In genomic region chr14:20928848-20929745, GRCm38 (mm10) we compare ENCODE assay signal across 8 mouse cellular contexts. TPM values are rescaled to one million over a fixed set of nuclear protein-coding genes. Genes with fewer than 3 reads are reported as not detected.
A peak's percentile ranks its signal among the peaks of the same experiment; 100 is the strongest.
DNase-seq lines count a peak whose midpoint lies in the region; ATAC-seq and TF ChIP-seq lines count a peak whose summit lies in the region.

TSS of gene Vcl (plus strand) at chr14:20929398.

- no peak for TF ChIP-seq CTCF in MEL (IDR thresholded peaks at IDR 0.05 in 2 of 3, conservative IDR thresholded peaks at IDR 0.05 in 1 of 3; ENCODE audit: control insufficient read depth in 1 of 3, insufficient read depth in 1 of 3, low read depth in 2 of 3, low read length in 3 of 3, poor library complexity in 1 of 3, severe bottlenecking in 1 of 3)
- TF ChIP-seq CTCF in cerebellum, adult 2 months (IDR thresholded peaks at IDR 0.05; ENCODE audit: borderline replicate concordance, insufficient read depth, low read depth, low read length): no peak
- TF ChIP-seq CTCF in forebrain, postnatal 0 days (IDR thresholded peaks at IDR 0.05; ENCODE audit: low read depth): no peak

- peaks cover 0 to 23% of the 10 kb centered on the region in 2 experiments; a peak in 2 of 4 replicates for H3K36me3 ChIP-seq in MEL (ENCODE audit: control insufficient read depth in 1 of 2, insufficient read depth in 2 of 2, low read length in 2 of 2)
- H3K36me3 ChIP-seq in forebrain, postnatal 0 days (ENCODE audit: insufficient read depth): no peaks in the 10 kb centered on the region
- H3K36me3 ChIP-seq in lung, embryonic 15.5 days: no peaks in the 10 kb centered on the region

- H3K27me3 ChIP-seq in MEL (ENCODE audit: control insufficient read depth in 1 of 2, insufficient read depth in 2 of 2, low read length in 2 of 2): no peaks in the 10 kb centered on the region
- no peaks in the 10 kb centered on the region for H3K27me3 ChIP-seq in cerebellum, adult 2 months (ENCODE audit: control insufficient read depth, insufficient read depth, low read length)
- no peaks in the 10 kb centered on the region for H3K27me3 ChIP-seq in forebrain, postnatal 0 days (ENCODE audit: insufficient read depth, low read length)
- H3K27me3 ChIP-seq in lung, embryonic 15.5 days: no peaks in the 10 kb centered on the region

- peak; percentile 98 for ATAC-seq in forebrain, postnatal 0 days
- ATAC-seq in lung, embryonic 15.5 days (ENCODE audit: borderline replicate concordance, extremely low read depth, low FRiP score, low TSS enrichment): peak; percentile 99

- H3K79me2 ChIP-seq in MEL (ENCODE audit: control insufficient read depth, insufficient read depth, low read length, poor library complexity): peaks cover 11% of the 10 kb centered on the region

- peak within 1 kb of the TSS; percentile 78 for H3K9ac ChIP-seq in MEL (ENCODE audit: control insufficient read depth, low read depth, low read length, poor library complexity, severe bottlenecking)
- H3K9ac ChIP-seq in forebrain, postnatal 0 days: peak within 1 kb of the TSS; percentile 79
- H3K9ac ChIP-seq in lung, embryonic 15.5 days: peak within 1 kb of the TSS; percentile 76

- TF ChIP-seq POLR2A in MEL (IDR thresholded peaks at IDR 0.05; ENCODE audit: control insufficient read depth in 1 of 2, insufficient read depth in 1 of 2, low read depth in 1 of 2, low read length in 2 of 2, poor library complexity in 1 of 2): peak; percentile 71 to 86
- TF ChIP-seq POLR2A in cerebellum, adult 2 months (IDR thresholded peaks at IDR 0.05; ENCODE audit: borderline replicate concordance, insufficient read depth, low read length): peak; percentile 98

- TF ChIP-seq RAD21 in MEL (IDR thresholded peaks at IDR 0.05; ENCODE audit: low read depth, low read length): no peak

- H3K27ac ChIP-seq in MEL (ENCODE audit: control insufficient read depth, low read depth, low read length): peak within 1 kb of the TSS; percentile 53
- H3K27ac ChIP-seq in cerebellum, adult 2 months (ENCODE audit: insufficient read depth, low read length): no peak within 1 kb of the TSS; the same call in 1 of the 2 replicates
- H3K27ac ChIP-seq in forebrain, postnatal 0 days (ENCODE audit: low read depth, low read length): peak within 1 kb of the TSS; percentile 73
- peak within 1 kb of the TSS; percentile 83 for H3K27ac ChIP-seq in lung, embryonic 15.5 days

- 0 out of 4 replicates have a peak, but pooled peaks of 1 of the 2 experiments have one; percentile 24 for TF ChIP-seq EP300 in MEL (IDR thresholded peaks at IDR 0.05; ENCODE audit: low read depth in 1 of 2, low read length in 2 of 2)

- under 1% methylated on average over 89 of the region's 89 CpGs for WGBS in cerebellum, adult 2 months
- 1% methylated on average over 89 of the region's 89 CpGs for WGBS in forebrain, postnatal 0 days
- WGBS in lung, embryonic 15.5 days: under 1% methylated on average over 89 of the region's 89 CpGs

- DNase-seq in MEL (ENCODE audit: low read depth, low spot score): peak; percentile 98
- peak; percentile 99 to 100 for DNase-seq in cerebellum, adult 2 months
- DNase-seq in forebrain, postnatal 0 days: peak; percentile 99
- DNase-seq in heart, postnatal 4 days: peak; percentile 100
- DNase-seq in layer of hippocampus, adult 8-10 months (ENCODE audit: low spot score in 2 of 2): peak; percentile 98 to 99
- peak; percentile 100 for DNase-seq in ovary, adult 18-20 months (ENCODE audit: low spot score)
- peak; percentile 92 for DNase-seq in thymus, postnatal 0 days (ENCODE audit: low spot score)

- peak within 1 kb of the TSS; percentile 75 for H3K4me2 ChIP-seq in forebrain, postnatal 0 days (ENCODE audit: low read depth)
- peak within 1 kb of the TSS; percentile 75 for H3K4me2 ChIP-seq in lung, embryonic 15.5 days

- peak within 1 kb of the TSS; percentile 85 to 93 for H3K4me3 ChIP-seq in MEL (ENCODE audit: control insufficient read depth in 1 of 2, insufficient read depth in 1 of 2, low read depth in 2 of 2, low read length in 2 of 2)
- H3K4me3 ChIP-seq in cerebellum, adult 2 months (replicated peaks; ENCODE audit: insufficient read depth, low read depth, low read length): peak within 1 kb of the TSS; percentile 91
- H3K4me3 ChIP-seq in forebrain, postnatal 0 days (ENCODE audit: low read depth, low read length): peak within 1 kb of the TSS; percentile 91
- H3K4me3 ChIP-seq in lung, embryonic 15.5 days: peak within 1 kb of the TSS; percentile 80

- no peaks in the 10 kb centered on the region for H3K9me3 ChIP-seq in MEL (replicated peaks; ENCODE audit: insufficient read depth, low read length)
- H3K9me3 ChIP-seq in forebrain, postnatal 0 days (ENCODE audit: low read length): no peaks in the 10 kb centered on the region
- H3K9me3 ChIP-seq in lung, embryonic 15.5 days: no peaks in the 10 kb centered on the region

- H3K4me1 ChIP-seq in MEL (ENCODE audit: control insufficient read depth in 1 of 2, insufficient read depth in 2 of 2, low read length in 2 of 2): peaks cover 20 to 22% of the 10 kb centered on the region in 2 experiments
- H3K4me1 ChIP-seq in cerebellum, adult 2 months (ENCODE audit: control insufficient read depth, insufficient read depth, low read length): peaks cover 4% of the 10 kb centered on the region; the same call in 1 of the 2 replicates
- H3K4me1 ChIP-seq in forebrain, postnatal 0 days (ENCODE audit: insufficient read depth): peaks cover 9% of the 10 kb centered on the region; the same call in 1 of the 2 replicates
- H3K4me1 ChIP-seq in lung, embryonic 15.5 days: peaks cover 29% of the 10 kb centered on the region

TF ChIP-seq in MEL, 35 proteins besides CTCF, POLR2A, EP300 and RAD21 (continues in another document):
- no peak for TF ChIP-seq GATA1 (IDR thresholded peaks at IDR 0.05; ENCODE audit: low read depth, low read length)
- TF ChIP-seq ZC3H11A (IDR thresholded peaks at IDR 0.05; ENCODE audit: low read depth, low read length): peak; percentile 33; the same call in 1 of the 2 replicates
- TF ChIP-seq MAX (IDR thresholded peaks at IDR 0.05; ENCODE audit: low read length): peak; percentile 70; the same call in 1 of the 2 replicates
- no peak for TF ChIP-seq GABPA (IDR thresholded peaks at IDR 0.05; ENCODE audit: low read depth, low read length)
- no peak; the same call in none of the 2 replicates for TF ChIP-seq ELF1 (IDR thresholded peaks at IDR 0.05; ENCODE audit: low read depth, low read length)
- TF ChIP-seq MAZ (IDR thresholded peaks at IDR 0.05; ENCODE audit: low read depth, low read length): peak; percentile 90
- TF ChIP-seq MYB (IDR thresholded peaks at IDR 0.05; ENCODE audit: low read depth, low read length): no peak
- TF ChIP-seq KAT2A (conservative IDR thresholded peaks at IDR 0.05; ENCODE audit: low read depth, low read length): no peak; the same call in 1 of the 2 replicates
- no peak for TF ChIP-seq ZNF384 (IDR thresholded peaks at IDR 0.05; ENCODE audit: low read depth, low read length)
- TF ChIP-seq USF2 (IDR thresholded peaks at IDR 0.05; ENCODE audit: borderline replicate concordance in 1 of 2, insufficient read depth in 1 of 2, low read depth in 1 of 2, low read length in 2 of 2): no peak
- 0 out of 2 replicates have a peak, but pooled peaks have one; percentile 61 for TF ChIP-seq UBTF (IDR thresholded peaks at IDR 0.05; ENCODE audit: borderline replicate concordance, insufficient read depth, low read depth, low read length)
- no peak for TF ChIP-seq CHD2 (IDR thresholded peaks at IDR 0.05; ENCODE audit: low read length)
- TF ChIP-seq RCOR1 (IDR thresholded peaks at IDR 0.05; ENCODE audit: low read depth, low read length): peak; percentile 88
- TF ChIP-seq MYC (IDR thresholded peaks at IDR 0.05; ENCODE audit: low read depth, low read length): no peak
- peak; percentile 36; the same call in 1 of the 2 replicates for TF ChIP-seq NRF1 (IDR thresholded peaks at IDR 0.05; ENCODE audit: insufficient read depth, low read depth, low read length, poor library complexity, severe bottlenecking)
- peak; percentile 65 for TF ChIP-seq TBP (IDR thresholded peaks at IDR 0.05; ENCODE audit: low read depth, low read length)
- peak; percentile 47 for TF ChIP-seq TCF12 (IDR thresholded peaks at IDR 0.05; ENCODE audit: low read depth, low read length)
- peak; percentile 72 for TF ChIP-seq MXI1 (IDR thresholded peaks at IDR 0.05; ENCODE audit: low read depth, low read length)
- TF ChIP-seq ZMIZ1 (IDR thresholded peaks at IDR 0.05; ENCODE audit: low read depth, low read length): peak; percentile 91
- TF ChIP-seq MEF2A (IDR thresholded peaks at IDR 0.05; ENCODE audit: extremely low read depth, insufficient replicate concordance, low read depth, low read length, poor library complexity, severe bottlenecking): no peak
- TF ChIP-seq BHLHE40 (IDR thresholded peaks at IDR 0.05; ENCODE audit: borderline replicate concordance, low read depth, low read length): no peak
- TF ChIP-seq USF1 (IDR thresholded peaks at IDR 0.05; ENCODE audit: low read depth, low read length): no peak; the same call in 1 of the 2 replicates
- 0 out of 2 replicates have a peak, but pooled peaks have one; percentile 62 for TF ChIP-seq CHD1 (IDR thresholded peaks at IDR 0.05; ENCODE audit: low read depth, low read length)
- TF ChIP-seq ETS1 (IDR thresholded peaks at IDR 0.05; ENCODE audit: low read depth, low read length): peak; percentile 65; the same call in 1 of the 2 replicates
- TF ChIP-seq POLR2AphosphoS5 (IDR thresholded peaks at IDR 0.05; ENCODE audit: borderline replicate concordance, low read depth, low read length): no peak
- TF ChIP-seq POLR2AphosphoS2 (IDR thresholded peaks at IDR 0.05; ENCODE audit: low read length): peak; percentile 78; the same call in 1 of the 2 replicates
- no peak for TF ChIP-seq E2F4 (IDR thresholded peaks at IDR 0.05; ENCODE audit: borderline replicate concordance, low read depth, low read length)
- TF ChIP-seq SIN3A (IDR thresholded peaks at IDR 0.05; ENCODE audit: low read length): peak; percentile 72
- TF ChIP-seq JUND (IDR thresholded peaks at IDR 0.05; ENCODE audit: low read depth, low read length): no peak

RNA-seq across cellular contexts. Expression of gene Vcl, which starts in this region (rescaled TPM):
- 11.7 and 14.7 TPM in 2 replicates for total RNA-seq in MEL (2012; rRNA removed)
- polyA plus RNA-seq in MEL (2012; ENCODE audit: insufficient read depth in 1 of 2, insufficient read length in 2 of 2, low read depth in 1 of 2, low replicate concordance in 2 of 2, missing spikeins in 1 of 2): 10 to 100 TPM in 1 of 2 experiments, not detected in 1; 30.3 TPM
- polyA plus RNA-seq in cerebellum, adult 2 months (2012; rRNA removed): 23.9 and 26.7 TPM in 2 replicates
- 15.5 and 21.6 TPM in 2 replicates for total RNA-seq in forebrain, postnatal 0 days (2014; rRNA removed)
- 4.4 and 6.6 TPM in 2 replicates for polyA plus RNA-seq in forebrain, postnatal 0 days (2015; fragmentation: Nextera tagmentation; extraction: Ambion mirVana)
- total RNA-seq in heart, postnatal 4 days (2021): 100 to 1,000 TPM; 200 to 201 TPM
- 10 to 100 TPM; 27.6 to 36.3 (median 30.7) TPM for total RNA-seq in layer of hippocampus, adult 8-10 months (2022)
- 60.2 and 62.7 TPM in 2 replicates for polyA plus RNA-seq in lung, embryonic 15.5 days (2015; fragmentation: Nextera tagmentation; extraction: Ambion mirVana)
- polyA plus RNA-seq in thymus, postnatal 0 days (2015; fragmentation: Nextera tagmentation; extraction: Ambion mirVana): 6.4 and 6.6 TPM in 2 replicates
